Mouse (Mus musculus): ENCODE data around the gene Frat2. TPM values are rescaled to one million over a fixed set of nuclear protein-coding genes. Genes with fewer than 3 reads are reported as not detected.

Frat2 gene
- total and polyA plus RNA-seq, 3 experiments = 55.6 to 110 TPM; not detected in 1

DNA sequence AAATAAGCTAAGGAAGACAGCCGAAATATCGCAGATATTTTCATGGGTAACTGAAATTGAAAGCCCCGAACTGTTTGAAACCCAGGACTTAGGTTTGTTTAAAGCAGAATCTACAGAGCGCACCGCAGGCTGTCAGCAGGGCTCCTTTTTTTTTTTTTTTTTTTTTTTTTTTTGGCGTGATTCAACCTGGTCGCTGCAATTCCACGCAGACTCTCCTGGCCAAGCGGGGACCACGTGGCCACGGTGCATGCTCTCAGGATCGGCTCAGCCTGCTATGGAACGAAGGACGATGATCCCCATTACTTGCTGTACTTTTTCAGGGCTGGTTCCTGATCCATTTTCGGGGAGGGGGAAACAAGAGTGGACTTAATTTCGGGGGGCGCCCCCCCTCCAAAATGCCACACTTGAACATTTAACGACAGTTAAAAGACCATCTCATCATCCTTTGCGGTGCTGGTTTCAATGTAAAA is 16.8 kb downstream of the Frat2 start (continued):
- peak; percentile 87 for TF ChIP-seq SIN3A (IDR thresholded peaks at IDR 0.05; ENCODE audit: low read length)
- TF ChIP-seq POLR2AphosphoS5 (IDR thresholded peaks at IDR 0.05; ENCODE audit: borderline replicate concordance, low read depth, low read length) = no peak
- peak in 1 of 2 experiments; percentile 15; a peak in 1 of 4 replicates for TF ChIP-seq EP300 (IDR thresholded peaks at IDR 0.05; ENCODE audit: low read depth in 1 of 2, low read length in 2 of 2)
- no peak; the same call in 1 of the 2 replicates for TF ChIP-seq KAT2A (conservative IDR thresholded peaks at IDR 0.05; ENCODE audit: low read depth, low read length)
- no peak; the same call in 1 of the 2 replicates for TF ChIP-seq SMC3 (IDR thresholded peaks at IDR 0.05; ENCODE audit: low read depth, low read length)
- peak; percentile 42; the same call in 1 of the 2 replicates for TF ChIP-seq NRF1 (IDR thresholded peaks at IDR 0.05; ENCODE audit: insufficient read depth, low read depth, low read length, poor library complexity, severe bottlenecking)
- TF ChIP-seq ZKSCAN1 (IDR thresholded peaks at IDR 0.05; ENCODE audit: low read depth, low read length) = no peak
- TF ChIP-seq JUND (IDR thresholded peaks at IDR 0.05; ENCODE audit: low read depth, low read length) = no peak
- TF ChIP-seq ZC3H11A (IDR thresholded peaks at IDR 0.05; ENCODE audit: low read depth, low read length) = no peak
- no peak for TF ChIP-seq BHLHE40 (IDR thresholded peaks at IDR 0.05; ENCODE audit: borderline replicate concordance, low read depth, low read length)
- TF ChIP-seq NELFE (IDR thresholded peaks at IDR 0.05; ENCODE audit: low read depth, low read length) = no peak; the same call in none of the 2 replicates
- TF ChIP-seq USF2 (IDR thresholded peaks at IDR 0.05; ENCODE audit: borderline replicate concordance in 1 of 2, insufficient read depth in 1 of 2, low read depth in 1 of 2, low read length in 2 of 2) = peak in 1 of 2 experiments; percentile 52; a peak in 1 of 4 replicates
- TF ChIP-seq TBP (IDR thresholded peaks at IDR 0.05; ENCODE audit: low read depth, low read length) = peak; percentile 63

DNA sequence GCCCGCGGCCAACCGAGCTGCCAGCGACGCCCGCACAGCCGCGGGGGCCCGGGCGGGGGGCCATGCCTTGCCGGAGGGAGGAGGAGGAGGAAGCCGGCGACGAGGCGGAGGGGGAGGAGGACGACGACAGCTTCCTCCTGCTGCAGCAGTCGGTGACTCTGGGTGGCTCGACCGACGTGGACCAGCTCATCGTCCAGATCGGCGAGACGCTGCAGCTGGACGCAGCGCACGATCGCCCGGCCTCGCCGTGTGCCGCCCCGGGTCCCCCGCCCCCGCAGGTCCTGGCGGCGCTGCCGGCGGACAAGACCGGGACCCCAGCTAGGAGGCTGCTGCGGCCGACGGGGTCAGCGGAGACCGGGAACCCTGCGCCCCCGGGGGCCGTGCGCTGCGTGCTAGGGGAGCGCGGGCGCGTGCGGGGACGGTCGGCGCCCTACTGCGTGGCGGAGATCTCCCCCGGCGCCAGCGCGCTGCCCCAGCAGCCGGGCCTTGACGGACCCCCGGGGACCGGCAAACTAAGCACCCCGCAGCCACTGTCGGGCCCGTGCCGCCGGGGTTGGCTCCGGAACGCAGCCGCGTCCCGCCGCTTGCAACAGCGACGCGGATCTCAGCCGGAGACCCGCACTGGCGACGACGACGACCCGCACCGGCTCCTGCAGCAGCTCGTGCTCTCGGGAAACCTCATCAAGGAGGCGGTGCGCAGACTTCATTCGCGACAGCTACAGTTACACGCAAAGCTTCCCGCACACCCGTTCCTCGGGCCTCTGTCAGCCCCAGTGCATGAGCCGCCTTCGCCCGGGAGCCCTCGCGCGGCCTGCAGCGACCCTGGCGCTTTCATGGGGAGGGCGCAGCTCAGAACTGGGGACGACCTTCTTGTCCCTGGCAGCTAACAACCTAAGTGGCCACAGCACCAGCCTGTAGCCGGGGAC is 17.6 kb downstream of the Frat2 start:
- Histone ChIP-seq H3K4me3 (ENCODE audit: control insufficient read depth in 1 of 2, insufficient read depth in 1 of 2, low read depth in 2 of 2, low read length in 2 of 2) (peak overlapping the region; percentile 78 to 83), H3K79me2 (ENCODE audit: control insufficient read depth, insufficient read depth, low read length, poor library complexity) (peaks cover 31% of the 10 kb centered on the region), H3K4me1 (ENCODE audit: control insufficient read depth in 1 of 2, insufficient read depth in 2 of 2, low read length in 2 of 2) (peaks cover 16 to 33% of the 10 kb centered on the region in 2 experiments), H3K9ac (ENCODE audit: control insufficient read depth, low read depth, low read length, poor library complexity, severe bottlenecking) (peak overlapping the region; percentile 95), H3K9me3 (replicated peaks; ENCODE audit: insufficient read depth, low read length) (no peaks in the 10 kb centered on the region), H3K27me3 (ENCODE audit: control insufficient read depth in 1 of 2, insufficient read depth in 2 of 2, low read length in 2 of 2) (no peaks in the 10 kb centered on the region), H3K36me3 (ENCODE audit: control insufficient read depth in 1 of 2, insufficient read depth in 2 of 2, low read length in 2 of 2) (peaks cover 0 to 34% of the 10 kb centered on the region in 2 experiments; a peak in 2 of 4 replicates), H3K27ac (ENCODE audit: control insufficient read depth, low read depth, low read length) (peak overlapping the region; percentile 94)
- TF ChIP-seq GATA1 (IDR thresholded peaks at IDR 0.05; ENCODE audit: low read depth, low read length) (no peak), POLR2A (IDR thresholded peaks at IDR 0.05; ENCODE audit: control insufficient read depth in 1 of 2, insufficient read depth in 1 of 2, low read depth in 1 of 2, low read length in 2 of 2, poor library complexity in 1 of 2) (peak; percentile 45 to 62; a peak in 2 of 4 replicates), ZMIZ1 (IDR thresholded peaks at IDR 0.05; ENCODE audit: low read depth, low read length) (peak; percentile 77; the same call in 1 of the 2 replicates), NELFE (IDR thresholded peaks at IDR 0.05; ENCODE audit: low read depth, low read length) (peak; percentile 59; the same call in 1 of the 2 replicates), JUND (IDR thresholded peaks at IDR 0.05; ENCODE audit: low read depth, low read length) (no peak), HCFC1 (IDR thresholded peaks at IDR 0.05; ENCODE audit: low read depth, low read length) (no peak; the same call in 1 of the 2 replicates), SMC3 (IDR thresholded peaks at IDR 0.05; ENCODE audit: low read depth, low read length) (no peak), RAD21 (IDR thresholded peaks at IDR 0.05; ENCODE audit: low read depth, low read length) (no peak), MAZ (IDR thresholded peaks at IDR 0.05; ENCODE audit: low read depth, low read length) (peak; percentile 41; the same call in 1 of the 2 replicates), E2F4 (IDR thresholded peaks at IDR 0.05; ENCODE audit: borderline replicate concordance, low read depth, low read length) (no peak), TCF12 (IDR thresholded peaks at IDR 0.05; ENCODE audit: low read depth, low read length) (0 out of 2 replicates have a peak, but pooled peaks have one; percentile 6), MXI1 (IDR thresholded peaks at IDR 0.05; ENCODE audit: low read depth, low read length) (no peak; the same call in 1 of the 2 replicates), NRF1 (IDR thresholded peaks at IDR 0.05; ENCODE audit: insufficient read depth, low read depth, low read length, poor library complexity, severe bottlenecking) (no peak), MAX (IDR thresholded peaks at IDR 0.05; ENCODE audit: low read length) (peak; percentile 18; the same call in 1 of the 2 replicates), MEF2A (IDR thresholded peaks at IDR 0.05; ENCODE audit: extremely low read depth, insufficient replicate concordance, low read depth, low read length, poor library complexity, severe bottlenecking) (no peak), USF1 (IDR thresholded peaks at IDR 0.05; ENCODE audit: low read depth, low read length) (no peak), UBTF (IDR thresholded peaks at IDR 0.05; ENCODE audit: borderline replicate concordance, insufficient read depth, low read depth, low read length) (peak; percentile 75; the same call in 1 of the 2 replicates)
- peak; percentile 85 for DNase-seq (ENCODE audit: low read depth, low spot score)

Measured in MEL (cell line).